Mouse (Mus musculus): ENCODE measurements around the gene Tuba3b.

Tuba3b gene

GRCm38 (mm10) chr6:145615666-145616210 lies at the start of gene Tuba3b:
Gene Tuba3b (plus strand): TSS chr6:145615757.
- no peak for DNase-seq (ENCODE audit: extremely low read depth, low read depth)

- no peak for DNase-seq (ENCODE audit: extremely low read depth, low read depth)
Observed at GRCm38 (mm10) chr6:145567296-145567695, 48.3 kb upstream of the Tuba3b start.

GRCm38 (mm10) chr6:145567832-145568231 lies 47.7 kb upstream of the Tuba3b start:
- no peak for DNase-seq (ENCODE audit: extremely low read depth, low read depth)

- DNase-seq (ENCODE audit: extremely low read depth, low read depth), result no peak
Observed at GRCm38 (mm10) chr6:145568701-145569100, 46.9 kb upstream of the Tuba3b start.

GRCm38 (mm10) chr6:145573250-145574013 lies 42.1 kb upstream of the Tuba3b start:
- no peak for DNase-seq (ENCODE audit: extremely low read depth, low read depth)

GRCm38 (mm10) chr6:145576762-145577161 lies 38.8 kb upstream of the Tuba3b start:
- no peak for DNase-seq (ENCODE audit: extremely low read depth, low read depth)

GRCm38 (mm10) chr6:145578457-145579185 lies 36.9 kb upstream of the Tuba3b start:
- DNase-seq (ENCODE audit: extremely low read depth, low read depth), result no peak

- DNase-seq (ENCODE audit: extremely low read depth, low read depth), result no peak
Observed at GRCm38 (mm10) chr6:145579761-145580160, 35.8 kb upstream of the Tuba3b start.

- DNase-seq (ENCODE audit: extremely low read depth, low read depth), result no peak
Observed at GRCm38 (mm10) chr6:145581366-145582170, 34.0 kb upstream of the Tuba3b start.

- DNase-seq (ENCODE audit: extremely low read depth, low read depth), result no peak
Observed at GRCm38 (mm10) chr6:145585052-145585973, 30.2 kb upstream of the Tuba3b start.

GRCm38 (mm10) chr6:145590501-145591293 lies 24.9 kb upstream of the Tuba3b start:
- DNase-seq (ENCODE audit: extremely low read depth, low read depth), result no peak

- no peak for DNase-seq (ENCODE audit: extremely low read depth, low read depth)
Observed at GRCm38 (mm10) chr6:145591578-145591977, 24.0 kb upstream of the Tuba3b start.

GRCm38 (mm10) chr6:145592036-145592435 lies 23.5 kb upstream of the Tuba3b start:
- DNase-seq (ENCODE audit: extremely low read depth, low read depth), result no peak

- DNase-seq (ENCODE audit: extremely low read depth, low read depth), result no peak
Observed at GRCm38 (mm10) chr6:145592531-145592998, 23.0 kb upstream of the Tuba3b start.

- DNase-seq (ENCODE audit: extremely low read depth, low read depth), result no peak
Observed at GRCm38 (mm10) chr6:145593991-145594390, 21.6 kb upstream of the Tuba3b start.

- DNase-seq (ENCODE audit: extremely low read depth, low read depth), result no peak
Observed at GRCm38 (mm10) chr6:145595905-145596304, 19.7 kb upstream of the Tuba3b start.

GRCm38 (mm10) chr6:145598794-145599555 lies 16.6 kb upstream of the Tuba3b start:
- DNase-seq (ENCODE audit: extremely low read depth, low read depth), result no peak

GRCm38 (mm10) chr6:145604126-145604525 lies 11.4 kb upstream of the Tuba3b start:
- DNase-seq (ENCODE audit: extremely low read depth, low read depth), result no peak

- no peak for DNase-seq (ENCODE audit: extremely low read depth, low read depth)
Observed at GRCm38 (mm10) chr6:145604648-145605047, 10.9 kb upstream of the Tuba3b start.

All from MEL-GATA-1-ER (cell line).